Mouse (Mus musculus): ENCODE results near the gene Khdc4. TPM values are rescaled to one million over a fixed set of nuclear protein-coding genes. Genes with fewer than 3 reads are reported as not detected.

The Khdc4 gene
- total and polyA plus RNA-seq, 3 experiments: 35.2 to 56.6 (median 53.6) TPM

DNA sequence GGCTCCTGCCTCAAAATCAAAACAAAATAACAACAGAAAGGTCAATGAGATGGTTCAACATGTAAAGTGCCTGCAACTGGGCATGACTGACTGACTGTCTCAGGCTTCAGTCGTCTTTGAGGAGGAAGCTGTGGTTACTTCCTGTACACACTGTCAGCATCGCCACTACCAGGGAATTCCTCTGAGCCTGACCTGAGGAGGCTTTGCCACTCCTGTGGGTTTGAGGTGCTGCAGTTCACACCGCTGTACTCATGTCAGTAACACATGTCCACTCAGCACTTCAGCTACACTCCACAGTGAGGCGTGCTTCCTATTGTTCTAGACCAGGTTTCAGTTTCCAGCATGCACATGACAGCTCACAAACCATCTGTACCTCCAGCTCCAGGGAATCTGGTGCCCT, 21.5 kb upstream of the Khdc4 start:
- H3K27ac ChIP-seq (ENCODE audit: insufficient read depth, low read depth): no peak overlapping the region
- DNase-seq (ENCODE audit: extremely low read depth): no peak
- H3K9ac ChIP-seq (ENCODE audit: insufficient read depth, low read depth): no peak overlapping the region
- H3K4me3 ChIP-seq (replicated peaks in 1 of 3; ENCODE audit: low read depth in 2 of 3, low read length in 2 of 3, poor library complexity in 1 of 3): no peak overlapping the region
- in situ Hi-C loops (cut with MboI; ENCODE audit: low pct_ligation_motif_present, low pct_unique_long_range_greater_than_20kb, low sequenced_read_pairs): no loop called here
- no peaks in the 10 kb centered on the region for H3K79me2 ChIP-seq (replicated peaks; ENCODE audit: control insufficient read depth, extremely low read depth, insufficient read depth, poor library complexity, severe bottlenecking)
- no peak overlapping the region for H3K4me2 ChIP-seq (ENCODE audit: insufficient read depth, low read depth, poor library complexity, severe bottlenecking)
- H3K36me3 ChIP-seq (replicated peaks in 1 of 2; ENCODE audit: control insufficient read depth in 1 of 2, insufficient read depth in 1 of 2, low read length in 1 of 2): no peaks in the 10 kb centered on the region
- H3K27me3 ChIP-seq (replicated peaks): no peaks in the 10 kb centered on the region
- peaks cover 2% of the 10 kb centered on the region for H3K9me3 ChIP-seq (replicated peaks; ENCODE audit: low read length)
- H3K4me1 ChIP-seq (ENCODE audit: control insufficient read depth in 1 of 2, insufficient read depth in 2 of 2): peaks cover 6 to 16% of the 10 kb centered on the region in 2 experiments
- no peak for TF ChIP-seq GABPA (IDR thresholded peaks at IDR 0.05; ENCODE audit: insufficient replicate concordance, low read depth, low read length)
- 0 out of 2 replicates have a peak, but pooled peaks have one; percentile 10 for TF ChIP-seq EP300 (IDR thresholded peaks at IDR 0.05; ENCODE audit: low read length)
- TF ChIP-seq SMC3 (IDR thresholded peaks at IDR 0.05; ENCODE audit: low read depth, low read length): no peak
- no peak for TF ChIP-seq HCFC1 (IDR thresholded peaks at IDR 0.05; ENCODE audit: low read depth, low read length)
- no peak for TF ChIP-seq JUN (IDR thresholded peaks at IDR 0.05; ENCODE audit: insufficient read depth, low read depth, low read length)
- TF ChIP-seq USF1 (IDR thresholded peaks at IDR 0.05; ENCODE audit: low read depth, low read length): no peak
- no peak for TF ChIP-seq RAD21 (IDR thresholded peaks at IDR 0.05; ENCODE audit: low read depth, low read length)
- no peak for TF ChIP-seq MAZ (IDR thresholded peaks at IDR 0.05; ENCODE audit: low read depth, low read length)
- peak; percentile 77 for TF ChIP-seq MAFK (IDR thresholded peaks at IDR 0.05; ENCODE audit: insufficient replicate concordance, low read length)
- no peak for TF ChIP-seq POLR2AphosphoS2 (IDR thresholded peaks at IDR 0.05; ENCODE audit: low read depth, low read length)
- TF ChIP-seq MEF2A (IDR thresholded peaks at IDR 0.05; ENCODE audit: borderline replicate concordance, low read depth, low read length): no peak
- TF ChIP-seq ETS1 (conservative IDR thresholded peaks at IDR 0.05; ENCODE audit: low read depth, low read length): no peak
- peak in 1 of 2 experiments; percentile 30; a peak in 2 of 4 replicates for TF ChIP-seq CTCF (conservative IDR thresholded peaks at IDR 0.05 in 1 of 2, IDR thresholded peaks at IDR 0.05 in 1 of 2; ENCODE audit: low read depth in 2 of 2, low read length in 2 of 2)
- TF ChIP-seq UBTF (IDR thresholded peaks at IDR 0.05; ENCODE audit: low read depth, low read length): no peak
- TF ChIP-seq ELF1 (IDR thresholded peaks at IDR 0.05; ENCODE audit: low read depth, low read length): peak; percentile 35; the same call in 1 of the 2 replicates
- no peak for TF ChIP-seq NELFE (IDR thresholded peaks at IDR 0.05; ENCODE audit: low read depth, low read length)
- no peak for TF ChIP-seq PAX5 (IDR thresholded peaks at IDR 0.05; ENCODE audit: low read length)
- TF ChIP-seq MAX (IDR thresholded peaks at IDR 0.05; ENCODE audit: low read length): 0 out of 2 replicates have a peak, but pooled peaks have one; percentile 40
- TF ChIP-seq E2F4 (IDR thresholded peaks at IDR 0.05; ENCODE audit: insufficient replicate concordance, low read depth, low read length): no peak
- peak; percentile 22; the same call in 1 of the 2 replicates for TF ChIP-seq IRF4 (IDR thresholded peaks at IDR 0.05; ENCODE audit: low read depth, low read length)
- dilution Hi-C loops (cut with MboI; ENCODE audit: extremely low pct_ligation_motif_present, extremely low pct_unique_long_range_greater_than_20kb, low sequenced_read_pairs): no loop called here

GRCm38 (mm10) chr3:88677399-88677798, 8.2 kb upstream of the Khdc4 start:
- in situ Hi-C loops (cut with MboI; ENCODE audit: low pct_ligation_motif_present, low pct_unique_long_range_greater_than_20kb, low sequenced_read_pairs): loop anchor here (25.0 kb wide), 1 partner anchor 185 kb away; no protein-coding TSS in a partner anchor
- peak; percentile 85 for DNase-seq (ENCODE audit: extremely low read depth)
- peak overlapping the region; percentile 85 for H3K4me2 ChIP-seq (ENCODE audit: insufficient read depth, low read depth, poor library complexity, severe bottlenecking)
- H3K79me2 ChIP-seq (replicated peaks; ENCODE audit: control insufficient read depth, extremely low read depth, insufficient read depth, poor library complexity, severe bottlenecking): no peaks in the 10 kb centered on the region
- H3K27me3 ChIP-seq (replicated peaks): no peaks in the 10 kb centered on the region
- no peak overlapping the region for H3K27ac ChIP-seq (ENCODE audit: insufficient read depth, low read depth)
- dilution Hi-C loops (cut with MboI; ENCODE audit: extremely low pct_ligation_motif_present, extremely low pct_unique_long_range_greater_than_20kb, low sequenced_read_pairs): no loop called here
- peak overlapping the region; percentile 83 for H3K9ac ChIP-seq (ENCODE audit: insufficient read depth, low read depth)
- no peaks in the 10 kb centered on the region for H3K36me3 ChIP-seq (replicated peaks in 1 of 2; ENCODE audit: control insufficient read depth in 1 of 2, insufficient read depth in 1 of 2, low read length in 1 of 2)
- 0 out of 2 replicates have a peak, but pooled peaks have one; percentile 21 for TF ChIP-seq NELFE (IDR thresholded peaks at IDR 0.05; ENCODE audit: low read depth, low read length)
- peak; percentile 94 for TF ChIP-seq RAD21 (IDR thresholded peaks at IDR 0.05; ENCODE audit: low read depth, low read length)
- TF ChIP-seq USF1 (IDR thresholded peaks at IDR 0.05; ENCODE audit: low read depth, low read length): no peak
- TF ChIP-seq MEF2A (IDR thresholded peaks at IDR 0.05; ENCODE audit: borderline replicate concordance, low read depth, low read length): peak; percentile 38; the same call in 1 of the 2 replicates
- TF ChIP-seq MAX (IDR thresholded peaks at IDR 0.05; ENCODE audit: low read length): no peak
- peak; percentile 36; the same call in 1 of the 2 replicates for TF ChIP-seq ZC3H11A (IDR thresholded peaks at IDR 0.05; ENCODE audit: low read depth, low read length)
- TF ChIP-seq NRF1 (IDR thresholded peaks at IDR 0.05; ENCODE audit: low read depth, low read length): 0 out of 2 replicates have a peak, but pooled peaks have one; percentile 28
- TF ChIP-seq SMC3 (IDR thresholded peaks at IDR 0.05; ENCODE audit: low read depth, low read length): peak; percentile 77
- peak; percentile 36 to 93 for TF ChIP-seq CTCF (conservative IDR thresholded peaks at IDR 0.05 in 1 of 2, IDR thresholded peaks at IDR 0.05 in 1 of 2; ENCODE audit: low read depth in 2 of 2, low read length in 2 of 2)
- no peak for TF ChIP-seq JUND (conservative IDR thresholded peaks at IDR 0.05; ENCODE audit: low read depth, low read length)
- TF ChIP-seq USF2 (conservative IDR thresholded peaks at IDR 0.05; ENCODE audit: low read depth, low read length): no peak
- peak; percentile 43; the same call in 1 of the 2 replicates for TF ChIP-seq MXI1 (IDR thresholded peaks at IDR 0.05; ENCODE audit: low read depth, low read length)
- TF ChIP-seq SIN3A (IDR thresholded peaks at IDR 0.05; ENCODE audit: low read length): 0 out of 2 replicates have a peak, but pooled peaks have one; percentile 26
- no peak; the same call in 1 of the 2 replicates for TF ChIP-seq HCFC1 (IDR thresholded peaks at IDR 0.05; ENCODE audit: low read depth, low read length)
- TF ChIP-seq POLR2AphosphoS2 (IDR thresholded peaks at IDR 0.05; ENCODE audit: low read depth, low read length): no peak
- no peak for TF ChIP-seq RCOR1 (conservative IDR thresholded peaks at IDR 0.05; ENCODE audit: low read depth, low read length)
- no peak for TF ChIP-seq ZKSCAN1 (IDR thresholded peaks at IDR 0.05; ENCODE audit: borderline replicate concordance, low read depth, low read length)
- no peak for TF ChIP-seq MAZ (IDR thresholded peaks at IDR 0.05; ENCODE audit: low read depth, low read length)
- 0 out of 2 replicates have a peak, but pooled peaks have one; percentile 9 for TF ChIP-seq TCF12 (IDR thresholded peaks at IDR 0.05; ENCODE audit: low read depth, low read length)
- peak overlapping the region; percentile 44 to 59 (median 45) for H3K4me3 ChIP-seq (replicated peaks in 1 of 3; ENCODE audit: low read depth in 2 of 3, low read length in 2 of 3, poor library complexity in 1 of 3)
- no peaks in the 10 kb centered on the region for H3K9me3 ChIP-seq (replicated peaks; ENCODE audit: low read length)
- H3K4me1 ChIP-seq (ENCODE audit: control insufficient read depth in 1 of 2, insufficient read depth in 2 of 2): peaks cover 2 to 11% of the 10 kb centered on the region in 2 experiments; a peak in 3 of 4 replicates

Data from CH12.LX (cell line).